Mouse (Mus musculus) kidney, embryonic 14.5 days (tissue): Measurements from ENCODE around the gene Odf4. TPM values are rescaled to one million over a fixed set of nuclear protein-coding genes. Genes with fewer than 3 reads are reported as not detected.
"Not testable (repeated sequence)": the region's sequence is repeated elsewhere in the genome, so short reads cannot be mapped to it uniquely, and the experiment has no call there.

Source experiments
- ATAC-seq: fragments of 200-750 bp; cut with Nextera tagmentation; 2 replicates; pipeline ENCODE4 v1.8.0; 2017; ENCODE audit warnings: moderate number of reproducible peaks, mild to moderate bottlenecking, moderate TSS enrichment, moderate library complexity; ENCODE audit not compliant: low FRiP score, low TSS enrichment
- H3K27ac ChIP-seq: fragments of 300-500 bp; sonication (generic); 2 replicates; pipeline ENCODE4 v1.5.1; 2014; ENCODE audit warnings: low read depth, mild to moderate bottlenecking, low read length, moderate library complexity, mixed read lengths
- H3K27me3 ChIP-seq: fragments of 300-500 bp; sonication (generic); 2 replicates; pipeline ENCODE4 v1.6.1; 2014; ENCODE audit warnings: mild to moderate bottlenecking, low read length; ENCODE audit not compliant: control insufficient read depth, insufficient read depth
- H3K36me3 ChIP-seq: fragments of 300-500 bp; sonication (generic); 2 replicates; pipeline ENCODE4 v1.6.1; 2014; ENCODE audit warnings: low read length, mixed read lengths; ENCODE audit not compliant: control insufficient read depth, insufficient read depth
- H3K4me1 ChIP-seq: fragments of 300-500 bp; sonication (generic); 2 replicates; pipeline ENCODE4 v1.6.1; 2014; ENCODE audit warnings: low read length, mixed read lengths; ENCODE audit not compliant: control insufficient read depth, insufficient read depth
- H3K4me2 ChIP-seq: fragments of 300-500 bp; sonication (generic); replicated peaks from 2 replicates; pipeline ENCODE4 v1.6.1; 2014; ENCODE audit warnings: low read depth, mild to moderate bottlenecking, low read length
- H3K4me3 ChIP-seq: fragments of 300-500 bp; sonication (generic); 2 replicates; pipeline ENCODE4 v1.5.1; 2014; ENCODE audit warnings: mild to moderate bottlenecking, low read length
- H3K9ac ChIP-seq: fragments of 300-500 bp; sonication (generic); 2 replicates; pipeline ENCODE4 v1.6.1; 2014; ENCODE audit warnings: low read depth, mild to moderate bottlenecking, low read length, moderate library complexity
- H3K9me3 ChIP-seq: fragments of 300-500 bp; sonication (generic); 2 replicates; pipeline ENCODE4 v1.6.1; 2016; ENCODE audit warnings: low read length; ENCODE audit not compliant: control insufficient read depth
- WGBS: fragments of 180-500 bp; shearing (Covaris S2); extraction: QIAGEN DNeasy Blood & Tissue Kit; methylation state at CpG from one replicate; pipeline ENCODE4 v1.1.7; 2014; 5-methylcytosine and 5-hydroxymethylcytosine counted together
- polyA plus RNA-seq: library from polyadenylated mRNA; unstranded; fragments of >200 nt; fragmentation: Nextera tagmentation; extraction: Ambion mirVana; gene quantifications from 2 replicates; pipeline ENCODE4 v1.2.1, GENCODE M21; 2014

The Odf4 gene
- polyA plus RNA-seq: not detected in 2 replicates

GRCm38 (mm10) chr11:68926981-68927380, at the start of gene Odf4:
Odf4 (minus strand) TSS chr11:68927081.
- Histone ChIP-seq H3K4me3 (no peak within 1 kb of the TSS), H3K4me2 (no peak within 1 kb of the TSS), H3K27me3 (no peaks in the 10 kb centered on the region), H3K9me3 (no peaks in the 10 kb centered on the region), H3K27ac (no peak within 1 kb of the TSS), H3K9ac (no peak within 1 kb of the TSS), H3K4me1 (peaks cover 7% of the 10 kb centered on the region), H3K36me3 (no peaks in the 10 kb centered on the region)
- 84% methylated on average over 3 of the region's 3 CpGs for WGBS
- ATAC-seq: no peak

- no peak overlapping the region for H3K9ac ChIP-seq
- 0 out of 2 replicates have a peak, but pooled peaks cover 6% of the 10 kb centered on the region for H3K4me1 ChIP-seq
- ATAC-seq: no peak
- no peak overlapping the region for H3K4me3 ChIP-seq
- no peak overlapping the region for H3K27ac ChIP-seq
- 95% methylated on average over 1 of the region's 1 CpGs for WGBS
- no peaks in the 10 kb centered on the region for H3K9me3 ChIP-seq
- no peaks in the 10 kb centered on the region for H3K36me3 ChIP-seq
- H3K27me3 ChIP-seq: no peaks in the 10 kb centered on the region
- H3K4me2 ChIP-seq: no peak overlapping the region
Measured at GRCm38 (mm10) chr11:68975601-68976000, 48.7 kb upstream of the Odf4 start.

GRCm38 (mm10) chr11:68975085-68975484, 48.2 kb upstream of the Odf4 start, which contains the start of gene Rangrf:
Rangrf (minus strand) TSS chr11:68975185.
- WGBS: 84% methylated on average over 7 of the region's 7 CpGs
- H3K27ac ChIP-seq: no peak within 1 kb of the TSS
- 0 out of 2 replicates have a peak, but pooled peaks cover 6% of the 10 kb centered on the region for H3K4me1 ChIP-seq
- no peaks in the 10 kb centered on the region for H3K27me3 ChIP-seq
- H3K9ac ChIP-seq: peak within 1 kb of the TSS; percentile 28; the same call in 1 of the 2 replicates
- H3K36me3 ChIP-seq: no peaks in the 10 kb centered on the region
- peak within 1 kb of the TSS; percentile 61 for H3K4me2 ChIP-seq
- peak within 1 kb of the TSS; percentile 48 for H3K4me3 ChIP-seq
- no peak for ATAC-seq
- H3K9me3 ChIP-seq: no peaks in the 10 kb centered on the region

- 40% methylated on average over 6 of the region's 6 CpGs for WGBS
- no peak for ATAC-seq
- H3K9ac ChIP-seq: peak overlapping the region; percentile 28; the same call in 1 of the 2 replicates
- no peaks in the 10 kb centered on the region for H3K27me3 ChIP-seq
- no peak overlapping the region for H3K27ac ChIP-seq
- H3K4me3 ChIP-seq: peak overlapping the region; percentile 48
- H3K4me1 ChIP-seq: 0 out of 2 replicates have a peak, but pooled peaks cover 6% of the 10 kb centered on the region
- H3K4me2 ChIP-seq: peak overlapping the region; percentile 61
- no peaks in the 10 kb centered on the region for H3K36me3 ChIP-seq
- no peaks in the 10 kb centered on the region for H3K9me3 ChIP-seq
Measured at GRCm38 (mm10) chr11:68974059-68974450, 47.2 kb upstream of the Odf4 start.

GRCm38 (mm10) chr11:68973250-68974058, 46.6 kb upstream of the Odf4 start:
- not testable (repeated sequence) for H3K4me1 ChIP-seq, H3K9me3 ChIP-seq, H3K36me3 ChIP-seq, H3K27me3 ChIP-seq, H3K27ac ChIP-seq
- WGBS: under 1% methylated on average over 37 of the region's 38 CpGs
- Histone ChIP-seq H3K4me2 (peak overlapping the region; percentile 61), H3K9ac (peak overlapping the region; percentile 28; the same call in 1 of the 2 replicates), H3K4me3 (peak overlapping the region; percentile 48)
- peak; percentile 93 for ATAC-seq

- Histone ChIP-seq H3K9ac (no peak overlapping the region), H3K9me3 (no peaks in the 10 kb centered on the region), H3K4me1 (peaks cover 14% of the 10 kb centered on the region), H3K4me2 (no peak overlapping the region), H3K27me3 (no peaks in the 10 kb centered on the region), H3K36me3 (no peaks in the 10 kb centered on the region), H3K4me3 (no peak overlapping the region), H3K27ac (no peak overlapping the region)
- WGBS: 83% methylated on average over 4 of the region's 4 CpGs
- ATAC-seq: no peak
Measured at GRCm38 (mm10) chr11:68970232-68970631, 43.4 kb upstream of the Odf4 start.

- H3K27me3 ChIP-seq: no peaks in the 10 kb centered on the region
- peaks cover 14% of the 10 kb centered on the region for H3K4me1 ChIP-seq
- WGBS: 85% methylated on average over 11 of the region's 11 CpGs
- H3K9me3 ChIP-seq: no peaks in the 10 kb centered on the region
- ATAC-seq: no peak
- no peaks in the 10 kb centered on the region for H3K36me3 ChIP-seq
- no peak overlapping the region for H3K9ac ChIP-seq
- no peak overlapping the region for H3K4me3 ChIP-seq
- no peak overlapping the region for H3K27ac ChIP-seq
- no peak overlapping the region; the same call in 1 of the 2 replicates for H3K4me2 ChIP-seq
Measured at GRCm38 (mm10) chr11:68968752-68969151, 41.9 kb upstream of the Odf4 start.

- no peaks in the 10 kb centered on the region for H3K9me3 ChIP-seq
- H3K36me3 ChIP-seq: no peaks in the 10 kb centered on the region
- peak; percentile 96 for ATAC-seq
- H3K4me1 ChIP-seq: peaks cover 9% of the 10 kb centered on the region
- no peaks in the 10 kb centered on the region for H3K27me3 ChIP-seq
- H3K27ac ChIP-seq: no peak within 1 kb of the TSS
- H3K9ac ChIP-seq: peak within 1 kb of the TSS; percentile 62
- H3K4me3 ChIP-seq: peak within 1 kb of the TSS; percentile 56
- WGBS: under 1% methylated on average over 50 of the region's 50 CpGs
- H3K4me2 ChIP-seq: peak within 1 kb of the TSS; percentile 88
Measured at GRCm38 (mm10) chr11:68967337-68968282, 40.7 kb upstream of the Odf4 start, which contains the start of gene Slc25a35. Slc25a35 (plus strand) TSS chr11:68968131.
